Mouse (Mus musculus) heart, embryonic 13.5 days (tissue): ENCODE measurements at regions not wholly inside any gene's neighbourhood (a gene's known extent, or its start where the extent isn't known, plus 50 kb on each side); places are given as distances from the start of the nearest gene placed in this dataset.

Experiments used
- ATAC-seq: fragments of 200-750 bp; cut with Nextera tagmentation; 2 replicates; pipeline ENCODE4 v1.8.0; 2017; ENCODE audit warnings: moderate TSS enrichment; ENCODE audit not compliant: insufficient number of reproducible peaks, low FRiP score, low TSS enrichment; ENCODE audit errors: extremely low read depth
- H3K27ac ChIP-seq: fragments of 300-500 bp; sonication (generic); replicated peaks from 2 replicates; pipeline ENCODE4 v1.5.1; 2015; ENCODE audit warnings: moderate library complexity, mild to moderate bottlenecking, inconsistent platforms
- H3K27me3 ChIP-seq: fragments of 300-500 bp; sonication (generic); replicated peaks from 2 replicates; pipeline ENCODE4 v1.6.1; 2015; ENCODE audit warnings: mild to moderate bottlenecking, inconsistent platforms
- H3K36me3 ChIP-seq: fragments of 300-500 bp; sonication (generic); 2 replicates; pipeline ENCODE4 v1.6.1; 2015; ENCODE audit warnings: mild to moderate bottlenecking, inconsistent platforms
- H3K4me1 ChIP-seq: fragments of 300-500 bp; sonication (generic); 2 replicates; pipeline ENCODE4 v1.6.1; 2015; ENCODE audit warnings: inconsistent platforms
- H3K4me2 ChIP-seq: fragments of 300-500 bp; sonication (generic); 2 replicates; pipeline ENCODE4 v1.6.1; 2015; ENCODE audit warnings: inconsistent platforms, mild to moderate bottlenecking, moderate library complexity
- H3K4me3 ChIP-seq: fragments of 300-500 bp; sonication (generic); 2 replicates; pipeline ENCODE4 v1.5.1; 2015; ENCODE audit warnings: moderate library complexity, mild to moderate bottlenecking, inconsistent platforms
- H3K9ac ChIP-seq: fragments of 300-500 bp; sonication (generic); 2 replicates; pipeline ENCODE4 v1.6.1; 2015; ENCODE audit warnings: inconsistent platforms, mild to moderate bottlenecking, moderate library complexity
- H3K9me3 ChIP-seq: fragments of 300-500 bp; sonication (generic); 2 replicates; pipeline ENCODE4 v1.6.1; 2016; ENCODE audit warnings: inconsistent platforms
- WGBS: fragments of 180-500 bp; shearing (Covaris S2); methylation state at CpG from one replicate; pipeline ENCODE4 v1.1.7; 2015; ENCODE audit warnings: mixed read lengths; 5-methylcytosine and 5-hydroxymethylcytosine counted together

GRCm38 (mm10) chr10:92112790-92113189 lies 609.4 kb downstream of the Nedd1 start:
- Histone ChIP-seq H3K4me1 (no peaks in the 10 kb centered on the region), H3K36me3 (no peaks in the 10 kb centered on the region), H3K27ac (no peak overlapping the region), H3K4me2 (no peak overlapping the region), H3K27me3 (no peaks in the 10 kb centered on the region), H3K9ac (no peak overlapping the region), H3K4me3 (no peak overlapping the region), H3K9me3 (no peaks in the 10 kb centered on the region)
- no peak for ATAC-seq
- 30% methylated on average over 2 of the region's 2 CpGs for WGBS

DNA sequence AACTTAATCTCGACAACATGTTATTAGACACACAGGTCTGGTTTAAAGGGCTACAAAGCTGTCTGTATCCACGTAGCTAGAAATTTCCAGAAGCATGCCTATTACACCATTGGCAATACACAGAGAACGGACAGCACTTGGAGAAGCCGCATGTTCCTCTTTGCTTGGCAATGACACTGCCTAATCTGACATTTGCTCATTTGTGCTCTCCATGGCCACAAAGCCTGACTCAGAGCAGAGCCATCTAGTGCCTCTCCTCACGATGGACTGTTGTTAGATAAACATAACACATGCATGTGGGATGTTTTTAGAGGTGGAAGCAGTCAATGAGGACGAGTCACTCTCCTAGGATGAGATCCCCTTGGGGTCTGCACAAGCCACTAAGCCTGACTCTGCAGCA lies 615.9 kb downstream of the Nedd1 start:
- no peaks in the 10 kb centered on the region for H3K36me3 ChIP-seq
- H3K9me3 ChIP-seq, result no peaks in the 10 kb centered on the region
- no peak overlapping the region for H3K4me2 ChIP-seq
- H3K4me3 ChIP-seq, result no peak overlapping the region
- no peak overlapping the region for H3K27ac ChIP-seq
- no peaks in the 10 kb centered on the region for H3K27me3 ChIP-seq
- 0 out of 2 replicates have a peak, but pooled peaks cover 3% of the 10 kb centered on the region for H3K4me1 ChIP-seq
- H3K9ac ChIP-seq, result no peak overlapping the region
- WGBS, result 68% methylated on average over 6 of the region's 6 CpGs
- ATAC-seq, result no peak

DNA sequence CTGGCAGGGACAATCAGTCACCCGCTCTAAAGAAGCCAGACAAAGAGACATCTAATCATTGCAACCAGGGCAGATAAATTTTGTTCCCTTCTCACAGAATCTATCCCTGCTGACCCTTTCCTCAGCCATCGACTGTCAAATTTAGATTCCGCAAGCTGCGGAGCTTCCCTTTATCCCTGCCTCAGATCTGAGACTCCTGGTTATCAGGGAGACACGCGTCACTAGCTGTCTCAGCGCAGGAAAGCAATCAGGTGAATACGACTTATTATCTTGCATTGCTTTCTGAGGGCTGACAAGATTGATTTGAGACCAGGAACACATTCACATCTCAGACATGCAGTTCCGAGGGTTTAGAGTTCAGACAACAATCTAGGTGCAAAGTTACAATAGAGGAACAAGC lies 618.3 kb downstream of the Nedd1 start:
- H3K27me3 ChIP-seq, result no peaks in the 10 kb centered on the region
- ATAC-seq, result no peak
- H3K4me1 ChIP-seq, result 0 out of 2 replicates have a peak, but pooled peaks cover 3% of the 10 kb centered on the region
- H3K9ac ChIP-seq, result no peak overlapping the region
- no peak overlapping the region for H3K27ac ChIP-seq
- no peaks in the 10 kb centered on the region for H3K9me3 ChIP-seq
- no peaks in the 10 kb centered on the region for H3K36me3 ChIP-seq
- no peak overlapping the region for H3K4me3 ChIP-seq
- peak overlapping the region; percentile 28; the same call in 1 of the 2 replicates for H3K4me2 ChIP-seq
- WGBS, result 21% methylated on average over 9 of the region's 9 CpGs

DNA sequence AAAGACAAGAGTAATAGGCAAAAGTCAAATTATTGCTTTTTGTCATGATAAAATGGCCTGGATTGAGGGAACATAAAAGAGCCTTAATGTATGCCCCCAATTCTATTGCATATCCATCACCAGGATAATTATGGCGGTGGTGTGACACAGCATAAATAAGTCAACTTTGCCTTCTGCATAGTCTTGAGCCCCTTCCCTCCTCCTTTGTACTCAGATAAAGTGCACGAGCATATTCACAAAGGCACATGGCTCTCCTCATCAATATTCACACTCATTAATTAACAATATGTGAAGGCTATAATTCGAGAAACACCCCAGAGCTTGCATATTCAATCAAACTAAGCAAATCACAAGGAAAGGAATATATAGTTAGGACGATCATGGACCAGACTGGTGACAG lies 619.5 kb downstream of the Nedd1 start:
- no peaks in the 10 kb centered on the region for H3K27me3 ChIP-seq
- 71% methylated on average over 4 of the region's 4 CpGs for WGBS
- no peak overlapping the region for H3K4me2 ChIP-seq
- no peak for ATAC-seq
- no peak overlapping the region for H3K9ac ChIP-seq
- no peak overlapping the region for H3K27ac ChIP-seq
- H3K4me1 ChIP-seq, result 0 out of 2 replicates have a peak, but pooled peaks cover 3% of the 10 kb centered on the region
- no peaks in the 10 kb centered on the region for H3K36me3 ChIP-seq
- H3K4me3 ChIP-seq, result no peak overlapping the region
- H3K9me3 ChIP-seq, result no peaks in the 10 kb centered on the region

DNA sequence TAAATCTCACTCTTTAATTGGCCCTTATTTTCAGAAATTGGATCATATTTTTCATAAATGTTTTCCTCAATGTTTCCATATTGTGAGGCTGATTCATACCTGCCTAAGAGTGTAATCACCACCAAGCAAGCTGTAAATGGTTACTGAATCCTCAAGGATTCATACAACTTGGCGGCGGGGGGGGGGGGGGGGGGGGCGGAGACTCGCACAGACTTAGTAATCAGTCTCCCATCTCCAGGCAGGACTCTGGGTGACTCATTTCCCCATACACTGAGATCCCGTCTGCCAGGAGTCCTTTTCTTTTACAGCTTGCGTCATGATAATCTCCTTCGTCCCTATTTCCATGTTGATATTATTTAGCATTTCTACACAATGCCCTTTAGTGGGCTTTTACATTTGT lies 624.7 kb downstream of the Nedd1 start:
- Histone ChIP-seq H3K9ac (no peak overlapping the region), H3K36me3 (no peaks in the 10 kb centered on the region), H3K27ac (no peak overlapping the region), H3K4me2 (no peak overlapping the region), H3K4me3 (no peak overlapping the region), H3K9me3 (no peaks in the 10 kb centered on the region), H3K27me3 (no peaks in the 10 kb centered on the region), H3K4me1 (no peaks in the 10 kb centered on the region)
- 31% methylated on average over 7 of the region's 7 CpGs for WGBS
- ATAC-seq, result no peak

GRCm38 (mm10) chr10:92097081-92097480 lies 625.1 kb downstream of the Nedd1 start:
- Histone ChIP-seq H3K36me3 (no peaks in the 10 kb centered on the region), H3K4me3 (no peak overlapping the region), H3K4me1 (no peaks in the 10 kb centered on the region), H3K9me3 (no peaks in the 10 kb centered on the region), H3K4me2 (no peak overlapping the region), H3K9ac (no peak overlapping the region), H3K27me3 (no peaks in the 10 kb centered on the region), H3K27ac (no peak overlapping the region)
- ATAC-seq, result no peak
- WGBS, result 85% methylated on average over 4 of the region's 4 CpGs

DNA sequence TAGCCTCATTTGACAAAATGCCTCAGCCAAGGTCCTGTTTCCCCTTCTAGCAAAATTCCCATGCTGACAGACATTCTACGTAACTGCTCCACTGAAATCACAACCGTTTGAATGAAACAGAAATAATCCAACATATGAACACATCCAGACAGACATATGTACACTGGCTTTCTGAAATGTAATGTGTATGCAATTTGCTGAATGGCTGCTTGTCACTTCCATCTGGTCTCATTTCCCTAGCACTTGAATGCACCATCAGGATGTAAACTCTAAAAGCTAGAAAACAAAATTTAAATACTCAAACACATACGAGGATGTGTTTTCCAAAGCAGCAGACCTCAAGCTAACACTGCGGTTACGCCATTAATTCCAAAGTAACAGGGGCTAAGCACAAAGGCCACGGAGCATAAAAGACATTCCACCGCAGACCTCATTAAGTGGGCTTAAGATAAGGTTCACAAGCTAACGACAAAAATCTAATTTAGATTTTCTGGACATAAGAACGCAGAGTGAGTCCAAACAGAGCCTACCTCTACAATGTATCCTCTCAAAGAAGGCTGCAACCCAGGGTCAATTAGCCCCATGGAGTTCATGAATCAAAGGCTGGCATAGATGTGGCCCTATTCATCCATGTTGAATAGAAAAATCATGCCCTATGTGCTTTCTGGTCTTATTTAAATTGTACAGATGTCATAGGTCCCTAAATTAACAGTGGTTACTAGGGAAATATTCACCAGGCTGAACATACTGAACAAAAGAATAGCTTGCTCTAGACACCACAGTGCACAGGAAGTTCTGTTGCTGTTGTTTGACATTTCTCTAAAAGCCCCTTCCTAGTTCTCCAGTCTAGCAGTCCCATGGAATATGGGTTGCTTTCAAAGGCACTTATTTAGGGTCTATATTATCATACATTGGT lies 630.5 kb downstream of the Nedd1 start:
- no peaks in the 10 kb centered on the region for H3K27me3 ChIP-seq
- H3K9ac ChIP-seq, result no peak overlapping the region
- H3K4me2 ChIP-seq, result no peak overlapping the region
- no peak for ATAC-seq
- H3K27ac ChIP-seq, result no peak overlapping the region
- no peaks in the 10 kb centered on the region for H3K36me3 ChIP-seq
- H3K4me3 ChIP-seq, result no peak overlapping the region
- H3K9me3 ChIP-seq, result no peaks in the 10 kb centered on the region
- WGBS, result 59% methylated on average over 9 of the region's 9 CpGs
- H3K4me1 ChIP-seq, result no peaks in the 10 kb centered on the region

DNA sequence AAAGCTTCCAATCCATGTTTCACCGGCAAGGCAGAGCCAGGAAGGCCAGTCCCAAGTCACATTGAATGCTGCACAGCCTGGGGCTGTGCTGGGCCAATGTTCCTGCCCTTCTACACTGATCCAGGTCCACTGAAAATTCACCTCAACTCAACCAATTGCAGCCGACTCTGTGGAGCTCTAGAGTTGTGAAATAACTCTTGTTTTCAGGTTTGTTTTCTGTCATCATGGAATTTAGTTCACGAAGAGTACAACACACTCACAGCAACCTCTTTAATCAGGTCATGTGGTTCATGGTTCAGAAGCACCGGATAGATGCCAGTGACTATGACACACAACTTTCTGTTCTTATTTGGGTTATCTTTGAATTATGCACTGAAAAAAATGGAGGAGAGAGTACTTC lies 640.1 kb downstream of the Nedd1 start:
- Histone ChIP-seq H3K36me3 (no peaks in the 10 kb centered on the region), H3K27me3 (no peaks in the 10 kb centered on the region), H3K9ac (no peak overlapping the region), H3K4me1 (no peaks in the 10 kb centered on the region), H3K4me3 (no peak overlapping the region), H3K9me3 (no peaks in the 10 kb centered on the region), H3K27ac (no peak overlapping the region), H3K4me2 (no peak overlapping the region)
- no peak for ATAC-seq
- 73% methylated on average over 4 of the region's 4 CpGs for WGBS

DNA sequence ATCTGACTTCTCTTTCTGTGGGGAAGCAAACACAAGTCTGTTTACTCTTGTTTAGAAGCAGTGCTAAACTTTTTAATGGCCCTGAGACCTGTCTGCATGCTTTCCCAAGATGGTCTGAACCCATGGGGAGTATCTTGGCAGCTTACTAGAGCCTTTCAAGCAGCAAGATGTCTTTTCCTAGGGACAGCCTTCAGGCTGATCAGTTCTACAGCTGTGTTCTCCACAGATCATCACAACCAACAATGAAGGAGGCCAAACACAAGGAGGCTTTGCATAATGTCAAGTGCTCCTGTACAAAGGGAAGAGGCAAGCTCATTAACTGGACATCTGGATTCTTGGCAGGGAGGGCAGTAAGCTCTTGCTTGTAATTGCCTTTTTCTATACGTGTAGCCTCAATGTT lies 641.0 kb downstream of the Nedd1 start:
- WGBS, result 60% methylated on average over 1 of the region's 1 CpGs
- no peak overlapping the region for H3K27ac ChIP-seq
- H3K9me3 ChIP-seq, result no peaks in the 10 kb centered on the region
- no peak overlapping the region for H3K4me3 ChIP-seq
- no peaks in the 10 kb centered on the region for H3K4me1 ChIP-seq
- no peak for ATAC-seq
- no peak overlapping the region for H3K4me2 ChIP-seq
- H3K9ac ChIP-seq, result no peak overlapping the region
- H3K27me3 ChIP-seq, result no peaks in the 10 kb centered on the region
- H3K36me3 ChIP-seq, result no peaks in the 10 kb centered on the region

GRCm38 (mm10) chr10:92079421-92079820 lies 642.8 kb downstream of the Nedd1 start:
- Histone ChIP-seq H3K4me2 (no peak overlapping the region), H3K27ac (no peak overlapping the region), H3K27me3 (no peaks in the 10 kb centered on the region), H3K9ac (no peak overlapping the region), H3K9me3 (no peaks in the 10 kb centered on the region), H3K36me3 (no peaks in the 10 kb centered on the region), H3K4me3 (no peak overlapping the region), H3K4me1 (no peaks in the 10 kb centered on the region)
- no peak for ATAC-seq
- 54% methylated on average over 4 of the region's 4 CpGs for WGBS

DNA sequence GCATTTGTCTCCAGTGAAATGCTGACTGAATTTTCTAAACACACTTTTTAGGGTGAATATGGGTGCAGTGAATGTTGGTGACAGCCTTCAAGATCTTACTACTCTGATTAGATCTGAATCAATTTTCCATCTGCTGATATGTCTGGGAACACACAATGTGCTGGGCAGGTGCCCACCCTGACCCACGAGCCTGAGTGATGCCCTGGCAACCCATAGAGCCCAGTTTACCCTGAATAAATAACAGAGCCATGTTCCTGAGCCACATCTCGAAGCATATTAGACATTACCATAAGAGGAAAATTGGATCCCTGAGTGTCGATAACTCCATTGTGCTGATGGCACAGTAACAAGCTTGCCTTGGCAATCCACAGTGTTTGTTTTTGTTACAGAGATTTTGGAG lies 644.9 kb downstream of the Nedd1 start:
- Histone ChIP-seq H3K9me3 (no peaks in the 10 kb centered on the region), H3K36me3 (no peaks in the 10 kb centered on the region), H3K4me3 (no peak overlapping the region), H3K4me2 (no peak overlapping the region), H3K27me3 (no peaks in the 10 kb centered on the region), H3K4me1 (peaks cover 3% of the 10 kb centered on the region; the same call in 1 of the 2 replicates), H3K27ac (no peak overlapping the region), H3K9ac (no peak overlapping the region)
- ATAC-seq, result no peak
- 71% methylated on average over 3 of the region's 3 CpGs for WGBS

DNA sequence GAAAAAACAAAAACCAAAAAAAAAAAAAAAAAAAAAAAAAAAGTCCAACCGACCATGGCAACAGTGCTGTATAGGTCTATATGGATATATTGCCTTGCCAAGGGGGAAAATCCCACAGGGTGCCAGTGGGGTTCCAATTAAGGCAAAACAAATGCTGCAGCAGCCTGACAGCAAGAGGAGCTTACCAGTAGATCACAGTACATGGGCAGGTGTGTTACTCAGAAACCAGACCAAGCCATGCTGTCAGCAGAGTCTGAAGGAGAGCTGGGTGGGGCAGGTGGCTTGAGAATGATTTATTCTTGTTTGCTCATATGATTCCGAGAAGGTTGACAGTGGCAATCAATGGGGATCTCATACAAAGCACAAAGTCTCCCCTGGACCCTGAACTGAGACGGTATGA lies 645.5 kb downstream of the Nedd1 start:
- Histone ChIP-seq H3K4me1 (peaks cover 3% of the 10 kb centered on the region; the same call in 1 of the 2 replicates), H3K4me2 (no peak overlapping the region), H3K9me3 (no peaks in the 10 kb centered on the region), H3K4me3 (no peak overlapping the region), H3K27ac (no peak overlapping the region), H3K36me3 (no peaks in the 10 kb centered on the region), H3K27me3 (no peaks in the 10 kb centered on the region), H3K9ac (no peak overlapping the region)
- 65% methylated on average over 3 of the region's 3 CpGs for WGBS
- ATAC-seq, result no peak
